Mouse (Mus musculus) liver, embryonic 15.5 days (tissue): ENCODE data around the gene Akr1a1. TPM values are rescaled to one million over a fixed set of nuclear protein-coding genes. Genes with fewer than 3 reads are reported as not detected.

Experiments
- ATAC-seq: fragments of 200-750 bp; cut with Nextera tagmentation; 2 replicates; pipeline ENCODE4 v1.8.0; 2017; ENCODE audit warnings: moderate number of reproducible peaks, mild to moderate bottlenecking, moderate library complexity; ENCODE audit not compliant: insufficient read depth
- H3K27ac ChIP-seq: fragments of 300-500 bp; sonication (generic); replicated peaks from 2 replicates; pipeline ENCODE4 v1.5.1; 2015; ENCODE audit warnings: mild to moderate bottlenecking, inconsistent platforms
- H3K27me3 ChIP-seq: fragments of 300-500 bp; sonication (generic); 2 replicates; pipeline ENCODE4 v1.6.1; 2015; ENCODE audit warnings: mild to moderate bottlenecking, inconsistent platforms
- H3K36me3 ChIP-seq: fragments of 300-500 bp; sonication (generic); replicated peaks from 2 replicates; pipeline ENCODE4 v1.6.1; 2015; ENCODE audit warnings: moderate library complexity, mild to moderate bottlenecking, inconsistent platforms
- H3K4me1 ChIP-seq: fragments of 300-500 bp; sonication (generic); replicated peaks from 2 replicates; pipeline ENCODE4 v1.6.1; 2015; ENCODE audit warnings: inconsistent platforms
- H3K4me2 ChIP-seq: fragments of 300-500 bp; sonication (generic); 2 replicates; pipeline ENCODE4 v1.6.1; 2015; ENCODE audit warnings: moderate library complexity, mild to moderate bottlenecking, inconsistent platforms
- H3K4me3 ChIP-seq: fragments of 300-500 bp; sonication (generic); replicated peaks from 2 replicates; pipeline ENCODE4 v1.5.1; 2015; ENCODE audit warnings: mild to moderate bottlenecking, inconsistent platforms
- H3K9ac ChIP-seq: fragments of 300-500 bp; sonication (generic); 2 replicates; pipeline ENCODE4 v1.6.1; 2015; ENCODE audit warnings: moderate library complexity, mild to moderate bottlenecking, inconsistent platforms
- H3K9me3 ChIP-seq: fragments of 300-500 bp; sonication (generic); replicated peaks from 2 replicates; pipeline ENCODE4 v1.6.1; 2016; ENCODE audit warnings: inconsistent platforms
- WGBS: fragments of 180-500 bp; shearing (Covaris S2); methylation state at CpG from one replicate; pipeline ENCODE4 v1.1.7; 2015; ENCODE audit warnings: mixed read lengths; ENCODE audit not compliant: insufficient replicate concordance; 5-methylcytosine and 5-hydroxymethylcytosine counted together
- polyA plus RNA-seq: library from polyadenylated mRNA; unstranded; fragments of >200 nt; fragmentation: Nextera tagmentation; extraction: Ambion mirVana; gene quantifications from 2 replicates; pipeline ENCODE4 v1.2.1, GENCODE M21; 2015

Akr1a1 gene
- polyA plus RNA-seq, 1 experiment from 2014 or later = 291 TPM

GRCm38 (mm10) chr4:116635197-116635596 lies 16.3 kb downstream of the Akr1a1 start:
- no peak overlapping the region for H3K4me3 ChIP-seq
- H3K36me3 ChIP-seq = peaks cover 45% of the 10 kb centered on the region
- no peaks in the 10 kb centered on the region for H3K4me1 ChIP-seq
- no peak overlapping the region for H3K27ac ChIP-seq
- H3K27me3 ChIP-seq = no peaks in the 10 kb centered on the region
- no peak overlapping the region for H3K4me2 ChIP-seq
- H3K9me3 ChIP-seq = no peaks in the 10 kb centered on the region
- H3K9ac ChIP-seq = no peak overlapping the region
- WGBS = 68% methylated on average over 1 of the region's 1 CpGs
- no peak for ATAC-seq

- no peaks in the 10 kb centered on the region for H3K27me3 ChIP-seq
- peak; percentile 77 for ATAC-seq
- peak within 1 kb of the TSS; percentile 87 for H3K9ac ChIP-seq
- WGBS = 7% methylated on average over 23 of the region's 23 CpGs
- H3K36me3 ChIP-seq = peaks cover 15% of the 10 kb centered on the region
- peak within 1 kb of the TSS; percentile 94 for H3K27ac ChIP-seq
- H3K4me3 ChIP-seq = peak within 1 kb of the TSS; percentile 96
- peaks cover 27% of the 10 kb centered on the region for H3K4me1 ChIP-seq
- no peaks in the 10 kb centered on the region for H3K9me3 ChIP-seq
- peak within 1 kb of the TSS; percentile 81 for H3K4me2 ChIP-seq
These were observed 23.5 kb downstream of the Akr1a1 start, which contains the start of gene Nasp for GRCm38 (mm10) chr4:116627722-116628662. TSS of gene Nasp (minus strand) at chr4:116627941.

- Histone ChIP-seq H3K36me3 (peaks cover 20% of the 10 kb centered on the region), H3K27ac (peak overlapping the region; percentile 94), H3K9me3 (no peaks in the 10 kb centered on the region), H3K27me3 (no peaks in the 10 kb centered on the region), H3K4me2 (peak overlapping the region; percentile 81), H3K4me1 (peaks cover 27% of the 10 kb centered on the region), H3K9ac (peak overlapping the region; percentile 87), H3K4me3 (peak overlapping the region; percentile 96)
- peak; percentile 85 for ATAC-seq
- WGBS = under 1% methylated on average over 13 of the region's 13 CpGs
These were observed 24.1 kb downstream of the Akr1a1 start for GRCm38 (mm10) chr4:116627359-116627716.

- H3K36me3 ChIP-seq = peaks cover 25% of the 10 kb centered on the region
- H3K9me3 ChIP-seq = no peaks in the 10 kb centered on the region
- under 1% methylated on average over 53 of the region's 53 CpGs for WGBS
- peaks cover 27% of the 10 kb centered on the region for H3K4me1 ChIP-seq
- H3K27me3 ChIP-seq = no peaks in the 10 kb centered on the region
- peak overlapping the region; percentile 94 for H3K27ac ChIP-seq
- peak overlapping the region; percentile 96 for H3K4me3 ChIP-seq
- peak overlapping the region; percentile 87 for H3K9ac ChIP-seq
- ATAC-seq = peak; percentile 65
- H3K4me2 ChIP-seq = peak overlapping the region; percentile 81
These were observed 24.7 kb downstream of the Akr1a1 start for GRCm38 (mm10) chr4:116626658-116627358.

- peak overlapping the region; percentile 81 for H3K4me2 ChIP-seq
- H3K4me3 ChIP-seq = peak overlapping the region; percentile 96; the same call in 1 of the 2 replicates
- no peak overlapping the region for H3K9ac ChIP-seq
- no peaks in the 10 kb centered on the region for H3K9me3 ChIP-seq
- H3K36me3 ChIP-seq = peaks cover 40% of the 10 kb centered on the region
- no peaks in the 10 kb centered on the region for H3K27me3 ChIP-seq
- peaks cover 27% of the 10 kb centered on the region for H3K4me1 ChIP-seq
- ATAC-seq = no peak
- WGBS = 77% methylated on average over 4 of the region's 4 CpGs
- H3K27ac ChIP-seq = no peak overlapping the region
These were observed 26.6 kb downstream of the Akr1a1 start for GRCm38 (mm10) chr4:116624831-116625230.

GRCm38 (mm10) chr4:116615237-116615636 lies 36.2 kb downstream of the Akr1a1 start:
- 91% methylated on average over 2 of the region's 2 CpGs for WGBS
- Histone ChIP-seq H3K36me3 (peaks cover 77% of the 10 kb centered on the region), H3K4me3 (no peak overlapping the region), H3K27ac (no peak overlapping the region), H3K9me3 (no peaks in the 10 kb centered on the region), H3K4me2 (no peak overlapping the region), H3K9ac (no peak overlapping the region), H3K27me3 (no peaks in the 10 kb centered on the region), H3K4me1 (no peaks in the 10 kb centered on the region)
- ATAC-seq = no peak

GRCm38 (mm10) chr4:116612621-116613020 lies 38.9 kb downstream of the Akr1a1 start:
- Histone ChIP-seq H3K9ac (no peak overlapping the region), H3K27ac (no peak overlapping the region), H3K4me2 (no peak overlapping the region), H3K4me1 (no peaks in the 10 kb centered on the region), H3K36me3 (peaks cover 78% of the 10 kb centered on the region), H3K4me3 (no peak overlapping the region), H3K27me3 (no peaks in the 10 kb centered on the region), H3K9me3 (no peaks in the 10 kb centered on the region)
- WGBS = 86% methylated on average over 2 of the region's 2 CpGs
- ATAC-seq = no peak

- H3K36me3 ChIP-seq = peaks cover 51% of the 10 kb centered on the region
- ATAC-seq = peak; percentile 93
These were observed 54.2 kb downstream of the Akr1a1 start for GRCm38 (mm10) chr4:116596978-116597881.

GRCm38 (mm10) chr4:116596379-116596778 lies 55.1 kb downstream of the Akr1a1 start, which contains the start of gene Ccdc17:
TSS of gene Ccdc17 (plus strand) at chr4:116596654.
- peak within 1 kb of the TSS; percentile 72 for H3K9ac ChIP-seq
- H3K9me3 ChIP-seq = no peaks in the 10 kb centered on the region
- H3K4me3 ChIP-seq = peak within 1 kb of the TSS; percentile 76
- peaks cover 33% of the 10 kb centered on the region for H3K4me1 ChIP-seq
- H3K27me3 ChIP-seq = no peaks in the 10 kb centered on the region
- peak within 1 kb of the TSS; percentile 77 for H3K27ac ChIP-seq
- H3K4me2 ChIP-seq = peak within 1 kb of the TSS; percentile 92
- no peak for ATAC-seq
- WGBS = 33% methylated on average over 5 of the region's 5 CpGs
- peaks cover 51% of the 10 kb centered on the region for H3K36me3 ChIP-seq

More at GRCm38 (mm10) chr4:116596978-116597881, 54.2 kb downstream of the Akr1a1 start:
- peak overlapping the region; percentile 76 for H3K4me3 ChIP-seq
- peaks cover 33% of the 10 kb centered on the region for H3K4me1 ChIP-seq
- peak overlapping the region; percentile 72 for H3K9ac ChIP-seq
- no peaks in the 10 kb centered on the region for H3K9me3 ChIP-seq
- peak overlapping the region; percentile 77 for H3K27ac ChIP-seq
- WGBS = 1% methylated on average over 50 of the region's 50 CpGs
- no peaks in the 10 kb centered on the region for H3K27me3 ChIP-seq
- H3K4me2 ChIP-seq = peak overlapping the region; percentile 92

- WGBS = 75% methylated on average over 8 of the region's 8 CpGs
- peaks cover 51% of the 10 kb centered on the region for H3K36me3 ChIP-seq
- no peak for ATAC-seq
- H3K27ac ChIP-seq = no peak overlapping the region
- no peak overlapping the region for H3K4me3 ChIP-seq
- H3K4me1 ChIP-seq = peaks cover 33% of the 10 kb centered on the region
- H3K4me2 ChIP-seq = no peak overlapping the region
- no peaks in the 10 kb centered on the region for H3K27me3 ChIP-seq
- H3K9ac ChIP-seq = no peak overlapping the region
- H3K9me3 ChIP-seq = no peaks in the 10 kb centered on the region
These were observed 55.7 kb downstream of the Akr1a1 start for GRCm38 (mm10) chr4:116595793-116596192.
